Mouse (Mus musculus): Measurements from ENCODE around the gene Gm10271.

DNA sequence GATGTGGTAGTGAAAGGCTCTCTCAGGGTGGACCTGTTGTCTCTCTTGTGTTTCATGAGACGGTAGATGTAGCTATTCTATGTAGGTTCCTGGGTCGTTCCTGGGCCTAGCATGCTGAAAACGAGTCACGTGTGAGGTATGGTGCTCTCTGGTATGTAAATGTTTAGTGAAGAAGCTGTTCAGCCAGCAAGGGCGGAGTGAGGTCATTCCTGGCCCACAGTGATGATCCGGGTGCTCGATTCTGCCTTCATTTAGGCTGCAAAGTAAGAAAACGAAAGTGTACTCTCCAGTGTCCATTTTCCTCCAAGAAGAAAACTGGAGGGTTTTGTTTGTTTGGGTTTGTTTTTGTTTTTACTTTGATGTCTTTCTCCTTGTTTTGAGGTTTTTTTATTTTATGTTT is 21.6 kb upstream of the Gm10271 start:
- TF ChIP-seq CTCF (IDR thresholded peaks at IDR 0.05; ENCODE audit: borderline replicate concordance, extremely low read depth, insufficient read depth, insufficient read length) (no peak), POLR2A (IDR thresholded peaks at IDR 0.05; ENCODE audit: borderline replicate concordance, extremely low read depth, insufficient read depth, insufficient read length, poor library complexity, severe bottlenecking) (no peak)
